In genomic region chr1:34017323-34017722, GRCm38 (mm10) we compare ENCODE assay signal across 16 mouse cellular contexts.
DNase-seq lines count a peak whose midpoint lies in the region; ATAC-seq and TF ChIP-seq lines count a peak whose summit lies in the region.
"Had no signal": no experiment of that assay in that cellular context is flagged by ENCODE, and none has a peak within 500 bp of the region (broad histone marks: within the 10 kb centered on the region; RNA-seq: fewer than 3 reads in every experiment).

No protein-coding gene starts in this region.

- peak overlapping the region; percentile 39; the same call in 1 of the 2 replicates for H3K4me2 ChIP-seq in kidney, embryonic 15.5 days
- H3K4me2 ChIP-seq in limb, embryonic 12.5 days: no peak overlapping the region
- no peak overlapping the region for H3K4me2 ChIP-seq in forebrain, embryonic 16.5 days (ENCODE audit: low read length)
- H3K4me2 ChIP-seq: forebrain, embryonic 15.5 days; heart, embryonic 13.5 days; hindbrain, embryonic 15.5 days had no signal

- peak; percentile 61 for ATAC-seq in kidney, embryonic 15.5 days (replicated peaks; ENCODE audit: low FRiP score)
- no peak for ATAC-seq in limb, embryonic 12.5 days (ENCODE audit: insufficient number of reproducible peaks, insufficient read depth, low FRiP score, low TSS enrichment, low read depth)
- ATAC-seq in forebrain, embryonic 16.5 days: no peak
- ATAC-seq: forebrain, embryonic 15.5 days had no signal

- no peaks in the 10 kb centered on the region for H3K27me3 ChIP-seq in kidney, embryonic 15.5 days
- no peaks in the 10 kb centered on the region; the same call in 1 of the 2 replicates for H3K27me3 ChIP-seq in kidney, adult 2 months (replicated peaks; ENCODE audit: control insufficient read depth, insufficient read depth, low read length)
- no peaks in the 10 kb centered on the region for H3K27me3 ChIP-seq in limb, embryonic 12.5 days
- H3K27me3 ChIP-seq in limb, embryonic 10.5 days (ENCODE audit: low read depth, poor library complexity, severe bottlenecking): no peaks in the 10 kb centered on the region
- H3K27me3 ChIP-seq in forebrain, embryonic 16.5 days (replicated peaks; ENCODE audit: control insufficient read depth, insufficient read depth, low read length): no peaks in the 10 kb centered on the region
- H3K27me3 ChIP-seq: forebrain, embryonic 15.5 days; heart, embryonic 13.5 days; hindbrain, embryonic 15.5 days had no signal

- TF ChIP-seq CTCF in gastrocnemius, adult 2 months (IDR thresholded peaks at IDR 0.05): no peak
- TF ChIP-seq CTCF in kidney, adult 2 months (conservative IDR thresholded peaks at IDR 0.05; ENCODE audit: insufficient read depth, insufficient read length, low read depth, low read length): no peak

- no peaks in the 10 kb centered on the region for H3K9me3 ChIP-seq in kidney, embryonic 15.5 days (replicated peaks)
- no peaks in the 10 kb centered on the region for H3K9me3 ChIP-seq in limb, embryonic 12.5 days
- no peaks in the 10 kb centered on the region for H3K9me3 ChIP-seq in limb, embryonic 10.5 days (replicated peaks)
- H3K9me3 ChIP-seq in forebrain, embryonic 16.5 days (ENCODE audit: control insufficient read depth, low read length): no peaks in the 10 kb centered on the region
- H3K9me3 ChIP-seq: forebrain, embryonic 15.5 days; heart, embryonic 13.5 days; hindbrain, embryonic 15.5 days had no signal

- peak overlapping the region; percentile 97 for H3K27ac ChIP-seq in gastrocnemius, adult 2 months
- H3K27ac ChIP-seq in kidney, embryonic 15.5 days: peak overlapping the region; percentile 63
- no peak overlapping the region for H3K27ac ChIP-seq in kidney, adult 2 months (ENCODE audit: insufficient read depth, low read depth, low read length)
- peak overlapping the region; percentile 43; the same call in 1 of the 2 replicates for H3K27ac ChIP-seq in limb, embryonic 12.5 days
- no peak overlapping the region for H3K27ac ChIP-seq in limb, embryonic 10.5 days
- no peak overlapping the region for H3K27ac ChIP-seq in forebrain, embryonic 16.5 days (ENCODE audit: low read length)
- H3K27ac ChIP-seq: forebrain, embryonic 15.5 days; heart, embryonic 13.5 days; hindbrain, embryonic 15.5 days had no signal

- no peak overlapping the region for H3K9ac ChIP-seq in kidney, embryonic 15.5 days
- H3K9ac ChIP-seq in limb, embryonic 12.5 days (replicated peaks): no peak overlapping the region
- no peak overlapping the region for H3K9ac ChIP-seq in forebrain, embryonic 16.5 days (replicated peaks; ENCODE audit: low read depth, low read length)
- H3K9ac ChIP-seq: forebrain, embryonic 15.5 days; heart, embryonic 13.5 days; hindbrain, embryonic 15.5 days had no signal

- intact Hi-C loops in gastrocnemius, adult 2 months (cut with DNase I): no loop called here

- TF ChIP-seq POLR2A in kidney, adult 2 months (IDR thresholded peaks at IDR 0.05; ENCODE audit: low read depth, low read length): no peak

- DNase-seq in gastrocnemius, adult 2 months: no peak
- DNase-seq in gastrocnemius, postnatal 4 days (ENCODE audit: low spot score in 2 of 2): no peak
- DNase-seq in kidney, adult 2 months: no peak
- no peak for DNase-seq in limb, embryonic 10.5 days (ENCODE audit: low spot score)
- no peak for DNase-seq in frontal cortex, postnatal 10 days (ENCODE audit: low spot score in 2 of 2)
- DNase-seq: adrenal gland, postnatal 10 days; cerebellum, adult 11 months; cerebellum, adult 8-10 months; cerebellum, postnatal 14 days; heart, postnatal 36 days had no signal

- peaks cover 13% of the 10 kb centered on the region; the same call in 1 of the 2 replicates for H3K4me1 ChIP-seq in kidney, embryonic 15.5 days
- no peaks in the 10 kb centered on the region for H3K4me1 ChIP-seq in kidney, adult 2 months (ENCODE audit: control insufficient read depth, insufficient read depth, low read length)
- peaks cover 39% of the 10 kb centered on the region for H3K4me1 ChIP-seq in limb, embryonic 12.5 days (replicated peaks)
- H3K4me1 ChIP-seq in limb, embryonic 10.5 days: peaks cover 18% of the 10 kb centered on the region
- H3K4me1 ChIP-seq in forebrain, embryonic 16.5 days (replicated peaks; ENCODE audit: control insufficient read depth, insufficient read depth, low read length): peaks cover 2% of the 10 kb centered on the region; the same call in 1 of the 2 replicates

- WGBS in kidney, embryonic 15.5 days: 57% methylated on average over 4 of the region's 4 CpGs
- WGBS in kidney, adult 2 months: 72% methylated on average over 4 of the region's 4 CpGs
- 90% methylated on average over 4 of the region's 4 CpGs for WGBS in limb, embryonic 12.5 days
- 87% methylated on average over 4 of the region's 4 CpGs for WGBS in limb, embryonic 10.5 days
- 90% methylated on average over 4 of the region's 4 CpGs for WGBS in forebrain, embryonic 16.5 days

- no peaks in the 10 kb centered on the region for H3K36me3 ChIP-seq in kidney, embryonic 15.5 days
- no peaks in the 10 kb centered on the region for H3K36me3 ChIP-seq in kidney, adult 2 months (ENCODE audit: control insufficient read depth, insufficient read depth, low read length)
- no peaks in the 10 kb centered on the region for H3K36me3 ChIP-seq in limb, embryonic 12.5 days
- H3K36me3 ChIP-seq in limb, embryonic 10.5 days: no peaks in the 10 kb centered on the region
- H3K36me3 ChIP-seq in forebrain, embryonic 16.5 days (ENCODE audit: control insufficient read depth, insufficient read depth): no peaks in the 10 kb centered on the region
- H3K36me3 ChIP-seq: forebrain, embryonic 15.5 days; heart, embryonic 13.5 days; hindbrain, embryonic 15.5 days had no signal

- peak overlapping the region; percentile 54 for H3K4me3 ChIP-seq in gastrocnemius, adult 2 months
- H3K4me3 ChIP-seq in kidney, embryonic 15.5 days (replicated peaks): no peak overlapping the region
- no peak overlapping the region for H3K4me3 ChIP-seq in kidney, adult 2 months (ENCODE audit: insufficient read depth, low read depth, low read length)
- H3K4me3 ChIP-seq in limb, embryonic 12.5 days (replicated peaks): no peak overlapping the region
- H3K4me3 ChIP-seq in limb, embryonic 10.5 days: no peak overlapping the region
- no peak overlapping the region for H3K4me3 ChIP-seq in forebrain, embryonic 16.5 days (replicated peaks; ENCODE audit: low read length)
- H3K4me3 ChIP-seq: forebrain, embryonic 15.5 days; heart, embryonic 13.5 days; hindbrain, embryonic 15.5 days had no signal

Comparison
In these comparisons a context has a peak if more than half of its experiments do, and no peak if none do; other contexts are left out.
1. H3K27ac ChIP-seq: peak in gastrocnemius, adult 2 months (single experiment), kidney, embryonic 15.5 days (single experiment) and limb, embryonic 12.5 days (single experiment); none in kidney, adult 2 months (single experiment), limb, embryonic 10.5 days (single experiment) and forebrain, embryonic 16.5 days (single experiment).